Comparison of ENCODE assay signal across 42 mouse cellular contexts in the genomic region with DNA sequence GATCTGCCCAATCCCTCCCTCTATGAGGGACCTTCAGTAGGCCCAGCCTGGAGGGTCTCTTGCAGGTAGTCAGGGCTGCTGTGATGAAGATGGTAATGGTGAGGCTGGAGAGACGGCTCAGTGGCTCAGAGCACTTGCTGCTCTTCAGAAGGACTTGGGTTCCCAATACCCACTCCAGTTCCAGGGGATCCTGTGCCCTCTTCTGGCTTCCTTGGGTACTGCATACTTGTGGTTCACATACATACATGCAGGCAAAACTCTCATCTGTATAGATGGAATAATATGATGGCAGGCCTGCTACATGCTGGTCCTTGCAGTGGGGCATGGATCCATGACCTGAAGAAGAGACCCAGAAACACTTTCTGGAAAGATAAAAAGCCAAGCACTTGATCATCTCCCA. TPM values are rescaled to one million over a fixed set of nuclear protein-coding genes. Genes with fewer than 3 reads are reported as not detected.
DNase-seq lines count a peak whose midpoint lies in the region; ATAC-seq and TF ChIP-seq lines count a peak whose summit lies in the region.
"Had no signal": no experiment of that assay in that cellular context is flagged by ENCODE, and none has a peak within 500 bp of the region (broad histone marks: within the 10 kb centered on the region; RNA-seq: fewer than 3 reads in every experiment).

No protein-coding gene starts in this region.

- no peaks in the 10 kb centered on the region for H3K27me3 ChIP-seq in intestine, postnatal 0 days (replicated peaks; ENCODE audit: control insufficient read depth, insufficient read depth, low read length)
- H3K27me3 ChIP-seq in intestine, embryonic 15.5 days (replicated peaks): no peaks in the 10 kb centered on the region
- H3K27me3 ChIP-seq in liver, postnatal 0 days (ENCODE audit: insufficient read depth, low read length): no peaks in the 10 kb centered on the region
- H3K27me3 ChIP-seq in liver, embryonic 12.5 days (replicated peaks): no peaks in the 10 kb centered on the region
- H3K27me3 ChIP-seq in E14TG2a.4 (ENCODE audit: insufficient read depth, low read length): peaks cover 12% of the 10 kb centered on the region
- H3K27me3 ChIP-seq: heart, embryonic 13.5 days; hindbrain, embryonic 12.5 days; liver, embryonic 15.5 days; midbrain, embryonic 15.5 days; stomach, embryonic 15.5 days had no signal

- no peaks in the 10 kb centered on the region for H3K4me1 ChIP-seq in intestine, postnatal 0 days (replicated peaks; ENCODE audit: control insufficient read depth, insufficient read depth, low read length)
- no peaks in the 10 kb centered on the region for H3K4me1 ChIP-seq in intestine, embryonic 15.5 days (replicated peaks)
- H3K4me1 ChIP-seq in liver, postnatal 0 days (ENCODE audit: insufficient read depth): no peaks in the 10 kb centered on the region
- H3K4me1 ChIP-seq in liver, embryonic 12.5 days: no peaks in the 10 kb centered on the region
- H3K4me1 ChIP-seq in E14TG2a.4 (replicated peaks; ENCODE audit: low read depth, low read length): peaks cover 25% of the 10 kb centered on the region
- H3K4me1 ChIP-seq: heart, embryonic 13.5 days; hindbrain, embryonic 12.5 days; liver, embryonic 15.5 days; midbrain, embryonic 15.5 days; stomach, embryonic 15.5 days had no signal

- no peak overlapping the region for H3K27ac ChIP-seq in intestine, postnatal 0 days (ENCODE audit: low read depth, low read length)
- no peak overlapping the region for H3K27ac ChIP-seq in intestine, embryonic 15.5 days
- H3K27ac ChIP-seq in liver, postnatal 0 days (ENCODE audit: low read depth): no peak overlapping the region
- no peak overlapping the region for H3K27ac ChIP-seq in liver, embryonic 12.5 days
- H3K27ac ChIP-seq: heart, embryonic 13.5 days; hindbrain, embryonic 12.5 days; liver, embryonic 15.5 days; midbrain, embryonic 15.5 days; stomach, embryonic 15.5 days had no signal

- TF ChIP-seq EP300 in liver, postnatal 0 days (IDR thresholded peaks at IDR 0.05; ENCODE audit: low read depth): no peak

- no peak overlapping the region for H3K9ac ChIP-seq in intestine, postnatal 0 days (ENCODE audit: low read depth, low read length)
- no peak overlapping the region for H3K9ac ChIP-seq in intestine, embryonic 15.5 days
- no peak overlapping the region for H3K9ac ChIP-seq in liver, postnatal 0 days (replicated peaks)
- no peak overlapping the region for H3K9ac ChIP-seq in liver, embryonic 12.5 days
- H3K9ac ChIP-seq: heart, embryonic 13.5 days; hindbrain, embryonic 12.5 days; liver, embryonic 15.5 days; midbrain, embryonic 15.5 days; stomach, embryonic 15.5 days had no signal

- no peaks in the 10 kb centered on the region for H3K36me3 ChIP-seq in intestine, postnatal 0 days (ENCODE audit: control insufficient read depth, insufficient read depth)
- no peaks in the 10 kb centered on the region for H3K36me3 ChIP-seq in intestine, embryonic 15.5 days
- H3K36me3 ChIP-seq in liver, postnatal 0 days (replicated peaks; ENCODE audit: insufficient read depth, low read length): no peaks in the 10 kb centered on the region
- H3K36me3 ChIP-seq in liver, embryonic 12.5 days: no peaks in the 10 kb centered on the region
- no peaks in the 10 kb centered on the region for H3K36me3 ChIP-seq in E14TG2a.4 (ENCODE audit: insufficient read depth, low read length)
- H3K36me3 ChIP-seq: G1E; heart, embryonic 13.5 days; hindbrain, embryonic 12.5 days; liver, embryonic 15.5 days; midbrain, embryonic 15.5 days; stomach, embryonic 15.5 days had no signal

- no peak overlapping the region for H3K4me3 ChIP-seq in intestine, postnatal 0 days (ENCODE audit: low read depth, low read length)
- no peak overlapping the region for H3K4me3 ChIP-seq in intestine, embryonic 15.5 days (replicated peaks)
- H3K4me3 ChIP-seq in liver, postnatal 0 days (ENCODE audit: low read depth, low read length): no peak overlapping the region
- H3K4me3 ChIP-seq in liver, embryonic 12.5 days: no peak overlapping the region
- H3K4me3 ChIP-seq in E14TG2a.4 (replicated peaks; ENCODE audit: low read length): no peak overlapping the region
- H3K4me3 ChIP-seq: erythroblast, embryonic 14.5 days; heart, embryonic 13.5 days; hindbrain, embryonic 12.5 days; liver, embryonic 15.5 days; megakaryocyte, embryonic 14.5 days; midbrain, embryonic 15.5 days; stomach, embryonic 15.5 days had no signal

- DNase-seq in liver, postnatal 0 days: no peak
- peak; percentile 69 for DNase-seq in R1 (ENCODE audit: low read depth, low spot score)
- DNase-seq in left cerebral cortex, postnatal 10 days (ENCODE audit: extremely low spot score in 1 of 2, low spot score in 2 of 2): no peak
- no peak for DNase-seq in heart, postnatal 36 days
- DNase-seq: adrenal gland, adult 2 months; adrenal gland, postnatal 36 days; cerebellum, adult 18-20 months; cerebellum, postnatal 14 days; gastrocnemius, postnatal 10 days; heart, postnatal 10 days; kidney, adult 11 months; kidney, postnatal 14 days; liver; lung, postnatal 4 days; right cerebral cortex, postnatal 25 days; thymus, postnatal 14 days had no signal

- intact Hi-C loops in left cerebral cortex, postnatal 10 days (cut with DNase I): no loop called here
- intact Hi-C loops in heart, postnatal 36 days (cut with DNase I): no loop called here

- TF ChIP-seq CTCF in intestine, postnatal 0 days (IDR thresholded peaks at IDR 0.05; ENCODE audit: low read depth): 0 out of 2 replicates have a peak, but pooled peaks have one; percentile 6
- TF ChIP-seq CTCF in liver, postnatal 0 days (IDR thresholded peaks at IDR 0.05; ENCODE audit: low read depth): peak; percentile 14; the same call in 1 of the 2 replicates
- TF ChIP-seq CTCF in E14TG2a.4 (conservative IDR thresholded peaks at IDR 0.05; ENCODE audit: low read length): peak; percentile 70

- no peak for ATAC-seq in intestine, postnatal 0 days
- ATAC-seq in intestine, embryonic 15.5 days: no peak
- no peak for ATAC-seq in liver, postnatal 0 days
- no peak for ATAC-seq in liver, embryonic 12.5 days
- ATAC-seq: activated CD4-positive, CD25-positive, alpha-beta regulatory T cell, adult 4 months; lung, postnatal 0 days; midbrain, embryonic 15.5 days had no signal

- no peak overlapping the region for H3K4me2 ChIP-seq in intestine, postnatal 0 days (replicated peaks; ENCODE audit: low read depth)
- H3K4me2 ChIP-seq in intestine, embryonic 15.5 days (replicated peaks): no peak overlapping the region
- no peak overlapping the region for H3K4me2 ChIP-seq in liver, postnatal 0 days (ENCODE audit: low read depth, low read length)
- no peak overlapping the region for H3K4me2 ChIP-seq in liver, embryonic 12.5 days
- H3K4me2 ChIP-seq: heart, embryonic 13.5 days; hindbrain, embryonic 12.5 days; liver, embryonic 15.5 days; midbrain, embryonic 15.5 days; stomach, embryonic 15.5 days had no signal

- 100% methylated on average over 1 of the region's 1 CpGs for WGBS in intestine, postnatal 0 days
- WGBS in intestine, embryonic 15.5 days: 94% methylated on average over 1 of the region's 1 CpGs
- 72% methylated on average over 1 of the region's 1 CpGs for WGBS in liver, postnatal 0 days (ENCODE audit: insufficient replicate concordance)
- WGBS in liver, embryonic 12.5 days (ENCODE audit: insufficient replicate concordance): 59% methylated on average over 1 of the region's 1 CpGs

- no peaks in the 10 kb centered on the region for H3K9me3 ChIP-seq in intestine, postnatal 0 days (ENCODE audit: control insufficient read depth)
- H3K9me3 ChIP-seq in intestine, embryonic 15.5 days: no peaks in the 10 kb centered on the region
- H3K9me3 ChIP-seq in liver, postnatal 0 days (ENCODE audit: low read length): no peaks in the 10 kb centered on the region
- no peaks in the 10 kb centered on the region for H3K9me3 ChIP-seq in liver, embryonic 12.5 days (replicated peaks)
- no peaks in the 10 kb centered on the region for H3K9me3 ChIP-seq in E14TG2a.4 (ENCODE audit: low read length)
- H3K9me3 ChIP-seq: G1E; heart, embryonic 13.5 days; hindbrain, embryonic 12.5 days; liver, embryonic 15.5 days; midbrain, embryonic 15.5 days; stomach, embryonic 15.5 days had no signal

RNA-seq across cellular contexts. Expression of gene Defb36, which starts 4.6 kb away (rescaled TPM):
- polyA plus RNA-seq in intestine, postnatal 0 days (2015; fragmentation: Nextera tagmentation; extraction: Ambion mirVana): not detected in 2 replicates
- polyA plus RNA-seq in intestine, embryonic 15.5 days (2015; fragmentation: Nextera tagmentation; extraction: Ambion mirVana): not detected in 2 replicates
- not detected in 2 replicates for polyA plus RNA-seq in liver, postnatal 0 days (2015; fragmentation: Nextera tagmentation; extraction: Ambion mirVana)
- polyA plus RNA-seq in liver, embryonic 12.5 days (2016; fragmentation: Nextera tagmentation; extraction: Ambion mirVana): not detected in 2 replicates
- not detected for total RNA-seq in left cerebral cortex, postnatal 10 days (2021)
- total RNA-seq in heart, postnatal 36 days (2021): not detected
- total RNA-seq: G1E; gastrocnemius, postnatal 10 days; heart, adult 8-10 months; heart, postnatal 10 days; layer of hippocampus, adult 8-10 months; layer of hippocampus, postnatal 25 days; left cerebral cortex, adult 8-10 months; neutrophil, adult 5-6 weeks had no signal
- polyA plus RNA-seq: activated CD4-positive, CD25-positive, alpha-beta regulatory T cell, adult 4 months; brain, embryonic 14.5 days; cortical plate, adult 2 months; embryonic facial prominence, embryonic 14.5 days; erythroblast, embryonic 14.5 days; forebrain, embryonic 11.5 days; G1E; heart, embryonic 13.5 days; hindbrain, embryonic 12.5 days; limb, embryonic 11.5 days; liver, embryonic 15.5 days; lung, postnatal 0 days; midbrain, embryonic 15.5 days; neural tube, embryonic 11.5 days; stomach, embryonic 15.5 days; urinary bladder, adult 2 months had no signal

RNA-seq across cellular contexts. Expression of gene Defb45, which starts 9.5 kb away (rescaled TPM):
- not detected in 2 replicates for polyA plus RNA-seq in intestine, postnatal 0 days (2015; fragmentation: Nextera tagmentation; extraction: Ambion mirVana)
- polyA plus RNA-seq in intestine, embryonic 15.5 days (2015; fragmentation: Nextera tagmentation; extraction: Ambion mirVana): not detected in 2 replicates
- polyA plus RNA-seq in liver, postnatal 0 days (2015; fragmentation: Nextera tagmentation; extraction: Ambion mirVana): not detected in 2 replicates
- polyA plus RNA-seq in liver, embryonic 12.5 days (2016; fragmentation: Nextera tagmentation; extraction: Ambion mirVana): not detected in 2 replicates
- total RNA-seq in left cerebral cortex, postnatal 10 days (2021): not detected
- total RNA-seq in heart, postnatal 36 days (2021): not detected
- total RNA-seq: adrenal gland, adult 2 months; adrenal gland, postnatal 36 days; G1E; gastrocnemius, postnatal 10 days; heart, adult 8-10 months; heart, postnatal 10 days; layer of hippocampus, adult 8-10 months; layer of hippocampus, postnatal 25 days; left cerebral cortex, adult 8-10 months; neutrophil, adult 5-6 weeks had no signal
- polyA plus RNA-seq: activated CD4-positive, CD25-positive, alpha-beta regulatory T cell, adult 4 months; adrenal gland, adult 2 months; brain, embryonic 14.5 days; cortical plate, adult 2 months; embryonic facial prominence, embryonic 14.5 days; erythroblast, embryonic 14.5 days; forebrain, embryonic 11.5 days; G1E; heart, embryonic 13.5 days; hindbrain, embryonic 12.5 days; limb, embryonic 11.5 days; liver, embryonic 15.5 days; lung, postnatal 0 days; midbrain, embryonic 15.5 days; neural tube, embryonic 11.5 days; stomach, embryonic 15.5 days had no signal

RNA-seq across cellular contexts. Expression of gene Defb25, which starts 14.1 kb away (rescaled TPM):
- 0.72 TPM in 1 of 2 replicates, not detected in the other for polyA plus RNA-seq in intestine, postnatal 0 days (2015; fragmentation: Nextera tagmentation; extraction: Ambion mirVana)
- 0.67 and 2.3 TPM in 2 replicates for polyA plus RNA-seq in intestine, embryonic 15.5 days (2015; fragmentation: Nextera tagmentation; extraction: Ambion mirVana)
- polyA plus RNA-seq in liver, postnatal 0 days (2015; fragmentation: Nextera tagmentation; extraction: Ambion mirVana): 0.49 TPM in 1 of 2 replicates, not detected in the other
- polyA plus RNA-seq in liver, embryonic 12.5 days (2016; fragmentation: Nextera tagmentation; extraction: Ambion mirVana): 0.56 TPM in 1 of 2 replicates, not detected in the other
- total RNA-seq in left cerebral cortex, postnatal 10 days (2021): not detected
- not detected for total RNA-seq in heart, postnatal 36 days (2021)
- total RNA-seq: adrenal gland, adult 2 months; G1E; heart, adult 8-10 months; heart, postnatal 10 days; layer of hippocampus, adult 8-10 months; layer of hippocampus, postnatal 25 days; left cerebral cortex, adult 8-10 months; neutrophil, adult 5-6 weeks had no signal
- polyA plus RNA-seq: activated CD4-positive, CD25-positive, alpha-beta regulatory T cell, adult 4 months; brain, embryonic 14.5 days; cortical plate, adult 2 months; erythroblast, embryonic 14.5 days; forebrain, embryonic 11.5 days; G1E; hindbrain, embryonic 12.5 days; limb, embryonic 11.5 days; liver, embryonic 15.5 days; midbrain, embryonic 15.5 days; neural tube, embryonic 11.5 days had no signal

RNA-seq across cellular contexts. Expression of gene Rem1, which starts 18.0 kb away (rescaled TPM):
- 5.9 and 6.4 TPM in 2 replicates for polyA plus RNA-seq in intestine, postnatal 0 days (2015; fragmentation: Nextera tagmentation; extraction: Ambion mirVana)
- polyA plus RNA-seq in intestine, embryonic 15.5 days (2015; fragmentation: Nextera tagmentation; extraction: Ambion mirVana): 10.0 and 10.3 TPM in 2 replicates
- 0.81 and 1.6 TPM in 2 replicates for polyA plus RNA-seq in liver, postnatal 0 days (2015; fragmentation: Nextera tagmentation; extraction: Ambion mirVana)
- 1.3 and 1.4 TPM in 2 replicates for polyA plus RNA-seq in liver, embryonic 12.5 days (2016; fragmentation: Nextera tagmentation; extraction: Ambion mirVana)
- total RNA-seq in left cerebral cortex, postnatal 10 days (2021): 1 to 10 TPM; 1.5 TPM
- 1 to 10 TPM; 6.5 to 7.8 TPM for total RNA-seq in heart, postnatal 36 days (2021)
- total RNA-seq: G1E had no signal
- polyA plus RNA-seq: activated CD4-positive, CD25-positive, alpha-beta regulatory T cell, adult 4 months; erythroblast, embryonic 14.5 days; G1E had no signal

RNA-seq across cellular contexts. Expression of gene Defb19, which starts 28.6 kb away (rescaled TPM):
- 0.35 and 0.77 TPM in 2 replicates for polyA plus RNA-seq in intestine, postnatal 0 days (2015; fragmentation: Nextera tagmentation; extraction: Ambion mirVana)
- polyA plus RNA-seq in intestine, embryonic 15.5 days (2015; fragmentation: Nextera tagmentation; extraction: Ambion mirVana): not detected in 2 replicates
- not detected in 2 replicates for polyA plus RNA-seq in liver, postnatal 0 days (2015; fragmentation: Nextera tagmentation; extraction: Ambion mirVana)
- not detected in 2 replicates for polyA plus RNA-seq in liver, embryonic 12.5 days (2016; fragmentation: Nextera tagmentation; extraction: Ambion mirVana)
- not detected for total RNA-seq in left cerebral cortex, postnatal 10 days (2021)
- not detected for total RNA-seq in heart, postnatal 36 days (2021)
- total RNA-seq: G1E; gastrocnemius, postnatal 10 days; heart, postnatal 10 days; layer of hippocampus, adult 8-10 months; layer of hippocampus, postnatal 25 days; left cerebral cortex, adult 8-10 months; neutrophil, adult 5-6 weeks had no signal
- polyA plus RNA-seq: activated CD4-positive, CD25-positive, alpha-beta regulatory T cell, adult 4 months; adrenal gland, adult 2 months; brain, embryonic 14.5 days; cortical plate, adult 2 months; embryonic facial prominence, embryonic 14.5 days; erythroblast, embryonic 14.5 days; forebrain, embryonic 11.5 days; G1E; hindbrain, embryonic 12.5 days; limb, embryonic 11.5 days; midbrain, embryonic 15.5 days; neural tube, embryonic 11.5 days; stomach, embryonic 15.5 days; urinary bladder, adult 2 months had no signal

Comparison
In these comparisons a context has a peak if more than half of its experiments do, and no peak if none do; other contexts are left out.
1. CTCF ChIP-seq: peak in every context shown above with its lines; median percentile 70 in E14TG2a.4; 14 in liver, postnatal 0 days; 6 in intestine, postnatal 0 days.